Mouse (Mus musculus) G1E-ER4 (cell line): ENCODE measurements around the gene Tgfb1i1. TPM values are rescaled to one million over a fixed set of nuclear protein-coding genes. Genes with fewer than 3 reads are reported as not detected.

Experiments used
- GATA1 ChIP-seq: IDR thresholded peaks from one replicate; pipeline ENCODE4 v1.8.0; 2012; ENCODE audit warnings: low read length, inconsistent platforms
- polyA plus RNA-seq: library from polyadenylated mRNA; stranded (reverse); fragments of >175 nt; gene quantifications from 2 replicates; pipeline ENCODE4 v1.2.3, GENCODE M21; 2012

Tgfb1i1 gene
- polyA plus RNA-seq, 1 experiment: 0.02 TPM

DNA sequence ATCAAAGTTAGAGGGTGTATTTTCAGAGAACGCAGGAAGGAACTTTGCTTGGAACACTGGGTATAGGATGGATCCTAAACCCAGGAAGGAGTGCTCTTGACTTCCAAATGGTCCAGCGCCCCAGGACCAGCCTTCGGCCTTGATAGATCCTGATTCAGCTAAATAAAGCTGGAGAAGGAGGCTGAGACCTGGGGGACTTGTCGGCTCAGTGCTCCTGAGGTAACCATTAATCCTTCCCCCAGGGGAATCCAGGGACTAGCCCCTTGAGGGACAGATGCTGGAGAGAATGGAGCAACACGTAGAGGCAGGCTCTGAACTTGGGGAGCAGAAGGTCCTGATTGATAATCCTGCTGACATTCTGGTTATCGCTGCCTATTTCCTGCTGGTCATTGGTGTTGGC lies 18.8 kb downstream of the Tgfb1i1 start, which contains the start of gene Slc5a2:
Slc5a2 (plus strand) TSS at position 247 of the 400 bp plus-strand sequence.
- no peak for TF ChIP-seq GATA1

DNA sequence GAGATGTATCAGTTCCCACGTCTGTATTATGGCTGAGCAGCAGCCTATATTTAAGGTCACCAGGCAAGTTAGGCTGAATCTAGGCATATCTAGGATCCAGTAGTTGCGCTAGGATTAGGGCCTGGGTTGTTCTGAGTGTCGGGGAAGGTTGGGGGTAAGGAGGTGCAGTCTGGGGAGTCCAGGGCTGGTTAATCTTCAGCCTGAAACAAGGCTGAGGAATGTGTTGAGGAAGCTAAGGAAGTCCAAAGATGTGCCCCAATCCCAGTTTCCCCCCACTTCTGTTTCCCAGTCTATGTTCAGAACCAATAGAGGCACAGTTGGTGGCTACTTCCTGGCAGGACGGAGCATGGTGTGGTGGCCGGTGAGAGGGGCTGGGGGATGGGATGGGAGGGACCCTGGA lies 19.4 kb downstream of the Tgfb1i1 start:
- TF ChIP-seq GATA1: no peak

DNA sequence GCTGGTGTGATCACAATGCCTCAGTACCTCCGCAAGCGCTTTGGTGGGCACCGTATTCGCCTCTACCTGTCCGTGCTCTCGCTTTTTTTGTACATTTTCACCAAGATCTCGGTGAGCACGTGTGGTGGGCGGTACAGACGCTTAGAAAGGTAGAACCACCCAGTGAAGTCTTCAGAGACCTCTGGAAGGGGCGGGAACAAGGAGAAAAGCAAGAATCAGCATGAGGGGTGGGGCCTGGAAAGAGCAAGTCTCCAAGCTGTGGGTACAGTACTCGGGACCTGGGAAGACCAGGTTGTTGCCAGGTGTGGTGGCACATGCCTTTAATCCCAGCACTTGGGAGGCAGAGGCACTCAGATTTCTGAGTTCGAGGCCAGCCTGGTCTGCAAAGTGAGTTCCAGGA lies 20.8 kb downstream of the Tgfb1i1 start:
- no peak for TF ChIP-seq GATA1

DNA sequence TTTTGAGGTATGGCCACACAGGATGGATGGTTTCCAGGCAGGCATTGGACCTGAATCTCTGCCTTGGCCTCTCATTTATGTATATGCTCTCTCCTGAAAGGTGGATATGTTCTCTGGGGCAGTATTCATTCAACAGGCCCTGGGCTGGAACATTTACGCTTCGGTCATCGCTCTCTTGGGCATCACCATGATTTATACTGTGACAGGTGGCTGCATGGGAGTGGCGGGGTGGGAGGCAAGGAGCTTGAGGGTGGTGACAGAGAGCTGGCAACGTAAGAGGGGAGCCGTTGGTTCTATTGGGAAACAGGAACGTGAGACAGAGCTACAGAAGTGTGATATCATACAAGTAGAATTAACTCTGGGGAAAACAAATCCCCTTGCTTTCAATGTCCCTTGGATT lies 21.2 kb downstream of the Tgfb1i1 start:
- TF ChIP-seq GATA1: no peak

DNA sequence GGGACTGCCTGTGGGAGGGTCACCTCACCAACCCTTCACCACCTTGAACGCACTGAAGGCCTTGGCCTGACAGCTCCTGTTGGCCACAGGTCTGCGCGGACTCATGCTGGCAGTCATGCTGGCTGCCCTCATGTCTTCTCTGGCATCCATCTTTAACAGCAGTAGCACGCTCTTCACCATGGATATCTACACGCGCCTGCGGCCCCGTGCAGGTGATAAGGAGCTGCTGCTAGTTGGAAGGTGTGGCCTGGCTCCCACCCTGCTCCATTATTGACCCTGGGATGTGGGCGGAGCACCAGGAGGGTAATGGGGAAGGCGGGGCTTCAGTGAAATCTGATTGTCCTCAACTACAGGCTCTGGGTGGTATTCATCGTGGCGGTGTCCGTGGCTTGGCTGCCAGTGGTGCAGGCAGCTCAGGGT lies 23.8 kb downstream of the Tgfb1i1 start:
- no peak for TF ChIP-seq GATA1

DNA sequence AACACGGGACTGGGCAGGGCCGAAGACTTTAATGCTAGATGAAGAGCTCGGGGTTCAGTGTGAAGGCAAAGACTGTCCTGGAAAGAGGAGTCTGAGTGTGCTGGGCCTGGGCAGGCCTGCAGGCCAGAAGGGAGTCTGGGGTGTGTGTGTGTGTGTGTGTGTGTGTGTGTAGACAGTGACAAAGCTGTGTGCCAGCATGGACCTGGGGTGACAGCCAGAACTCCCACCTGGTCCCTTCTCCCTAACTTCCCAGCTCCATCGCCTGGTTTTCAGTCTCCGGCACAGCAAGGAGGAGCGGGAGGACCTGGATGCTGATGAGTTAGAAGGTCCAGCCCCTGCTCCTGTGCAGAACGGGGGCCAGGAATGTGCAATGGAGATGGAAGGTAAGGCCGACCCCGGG lies 24.9 kb downstream of the Tgfb1i1 start:
- no peak for TF ChIP-seq GATA1

DNA sequence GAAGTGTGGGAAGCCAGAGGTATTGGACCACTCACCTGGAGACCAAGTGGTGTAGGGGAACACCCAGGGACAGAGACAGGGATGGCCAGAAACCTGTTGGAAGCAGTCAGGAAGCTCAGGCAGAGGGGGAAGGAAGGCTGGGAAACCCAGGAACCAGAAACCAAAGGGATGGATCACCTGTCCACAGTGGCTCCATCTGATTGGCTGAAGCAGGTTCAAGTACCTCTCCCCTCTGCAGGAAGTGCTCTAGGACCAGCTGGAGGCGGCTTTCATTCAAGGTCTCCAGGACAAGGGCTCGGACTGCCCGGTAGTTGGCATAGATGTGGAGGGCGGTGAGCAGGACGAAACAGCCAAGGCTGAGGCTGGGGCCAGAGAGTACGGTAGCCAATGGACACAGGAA lies 29.4 kb downstream of the Tgfb1i1 start:
- TF ChIP-seq GATA1: no peak

DNA sequence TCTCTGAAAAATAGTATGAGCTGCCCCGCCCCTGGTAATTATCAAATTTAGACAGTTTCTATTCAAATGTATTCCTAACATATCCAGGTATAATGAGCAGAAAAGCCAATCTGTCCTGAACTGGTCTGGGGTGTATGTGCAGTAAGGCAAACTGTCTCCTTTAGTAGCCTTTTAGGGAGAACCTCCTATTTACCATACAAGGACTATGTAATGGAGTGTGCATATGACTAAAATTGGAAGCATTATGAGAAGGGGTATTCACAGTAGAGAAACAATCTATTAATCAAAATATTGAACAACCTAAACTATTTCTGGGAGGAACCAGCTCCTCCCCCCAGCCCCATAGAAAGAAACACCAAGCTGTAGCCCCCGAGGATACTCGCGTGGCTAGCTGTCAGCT lies 33.1 kb downstream of the Tgfb1i1 start:
- TF ChIP-seq GATA1: no peak

DNA sequence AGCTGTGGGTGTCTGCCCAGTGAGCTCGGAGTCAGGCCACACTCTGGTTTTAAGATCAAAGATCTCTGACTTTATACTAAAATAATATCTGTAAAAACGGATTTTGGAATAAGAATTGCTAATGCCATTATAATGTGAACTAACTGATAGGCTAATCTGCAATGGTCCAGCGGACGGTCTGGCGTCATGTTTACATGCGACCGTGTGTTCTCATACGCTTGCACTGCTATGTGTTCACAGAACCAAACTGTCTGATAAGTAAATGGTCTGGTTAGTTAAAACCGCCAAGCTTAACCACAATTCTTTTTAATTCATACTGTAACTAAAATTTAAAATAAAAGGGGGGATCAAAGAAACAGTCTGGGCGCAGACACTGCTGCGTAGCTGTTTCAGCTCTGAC lies 35.2 kb downstream of the Tgfb1i1 start:
- TF ChIP-seq GATA1: no peak

DNA sequence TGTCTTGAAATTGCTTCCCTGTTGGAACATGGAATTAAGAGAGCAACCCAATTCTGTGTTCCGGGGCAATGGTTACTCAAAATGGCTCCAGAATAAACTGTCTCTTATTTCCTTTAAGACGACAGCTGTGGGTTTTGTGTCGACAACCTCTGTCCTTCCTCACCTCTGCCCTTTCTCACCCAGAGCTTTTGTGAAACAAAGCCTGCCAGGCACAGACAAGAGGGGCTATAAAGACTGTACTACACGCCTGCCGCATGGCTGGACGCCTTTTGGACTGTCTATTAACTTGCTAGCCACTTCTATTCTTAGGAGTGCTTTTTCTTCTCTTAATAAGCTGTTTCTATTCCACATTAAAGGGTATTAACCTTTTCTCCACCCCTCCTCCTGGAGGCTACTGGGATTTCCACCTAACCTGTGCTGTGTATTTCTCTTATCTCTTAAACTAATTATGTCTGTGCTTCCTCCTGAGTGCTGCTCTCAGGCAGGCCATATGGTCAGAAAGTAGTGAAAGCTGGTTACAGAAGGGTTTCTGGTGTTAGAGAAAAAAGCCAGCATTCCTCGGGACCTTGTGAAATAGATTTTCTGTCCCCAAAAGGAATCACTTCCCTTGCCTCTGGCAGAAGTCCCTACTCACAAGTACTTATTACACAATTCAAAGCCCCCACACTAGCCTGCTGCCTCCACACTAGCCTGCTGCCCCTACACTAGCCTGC lies 36.1 kb downstream of the Tgfb1i1 start:
- no peak for TF ChIP-seq GATA1

DNA sequence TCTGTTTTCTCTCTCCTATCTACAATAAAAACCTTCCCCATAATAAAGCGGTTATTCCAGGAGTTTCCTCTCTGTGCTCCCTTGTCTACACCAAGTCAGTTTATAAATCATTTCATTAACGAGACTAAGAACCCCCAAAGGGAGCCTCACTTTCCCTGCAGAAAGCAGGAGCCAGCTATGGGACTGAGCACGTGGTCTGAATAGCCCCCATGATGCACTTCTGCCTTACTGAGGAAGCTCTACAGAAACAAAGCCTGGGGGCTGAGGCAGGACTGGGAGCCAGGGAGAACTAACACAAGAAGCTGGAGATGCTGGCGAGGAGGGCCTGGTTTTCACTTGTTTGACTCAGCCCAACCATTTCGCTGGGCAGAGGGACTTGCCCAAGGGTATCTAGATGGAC lies 37.4 kb downstream of the Tgfb1i1 start:
- no peak for TF ChIP-seq GATA1

DNA sequence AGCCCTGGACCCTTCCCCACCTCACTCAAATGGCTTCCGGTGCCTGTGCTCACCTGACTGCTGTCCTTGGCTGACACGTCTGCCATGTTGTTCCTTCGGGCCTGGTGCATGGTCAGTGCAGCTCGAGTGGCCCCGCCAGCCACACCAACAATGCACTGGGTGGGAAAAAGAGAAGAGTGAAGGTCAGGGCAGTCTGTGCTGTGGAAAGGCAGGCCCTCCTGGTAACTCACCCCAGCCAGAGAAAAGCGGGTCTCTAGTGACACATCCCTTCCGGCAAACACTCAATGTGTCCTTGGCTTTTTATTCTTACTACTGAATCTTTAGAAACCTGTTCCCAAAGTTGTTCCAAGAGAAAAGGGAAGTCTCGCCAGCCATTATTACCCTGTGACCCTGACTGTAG lies 38.4 kb downstream of the Tgfb1i1 start:
- TF ChIP-seq GATA1: no peak

DNA sequence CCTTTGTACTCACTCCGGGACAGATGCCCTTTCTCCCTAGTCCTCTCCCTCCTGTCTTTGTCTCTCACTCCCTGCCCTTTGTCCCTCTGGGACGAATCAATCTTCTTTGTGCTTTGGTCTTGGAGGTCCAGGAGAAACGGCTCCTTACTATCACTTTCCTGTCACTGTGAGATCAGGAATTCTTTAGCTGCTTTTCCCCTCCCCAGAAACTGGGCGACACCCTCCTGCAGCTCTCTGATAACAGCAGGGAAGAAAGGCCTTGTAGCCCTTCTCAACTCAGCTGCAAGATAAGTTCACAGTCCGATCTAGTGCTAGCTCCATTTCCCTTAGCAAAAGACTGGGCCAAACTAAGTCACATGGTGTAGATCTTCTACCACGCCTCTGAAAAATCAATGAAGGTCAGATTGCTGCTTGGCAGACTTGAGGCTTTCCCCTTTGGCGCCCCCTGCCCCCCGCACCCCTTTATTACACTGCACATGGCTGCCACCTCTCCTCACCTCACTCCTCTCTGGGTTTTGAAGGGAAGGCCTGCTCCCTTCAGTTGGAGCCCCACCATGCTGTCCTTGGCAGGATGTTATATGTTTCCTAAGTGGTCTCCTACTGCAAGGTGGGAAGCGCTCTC lies 42.4 kb downstream of the Tgfb1i1 start:
- peak; percentile 59 for TF ChIP-seq GATA1

DNA sequence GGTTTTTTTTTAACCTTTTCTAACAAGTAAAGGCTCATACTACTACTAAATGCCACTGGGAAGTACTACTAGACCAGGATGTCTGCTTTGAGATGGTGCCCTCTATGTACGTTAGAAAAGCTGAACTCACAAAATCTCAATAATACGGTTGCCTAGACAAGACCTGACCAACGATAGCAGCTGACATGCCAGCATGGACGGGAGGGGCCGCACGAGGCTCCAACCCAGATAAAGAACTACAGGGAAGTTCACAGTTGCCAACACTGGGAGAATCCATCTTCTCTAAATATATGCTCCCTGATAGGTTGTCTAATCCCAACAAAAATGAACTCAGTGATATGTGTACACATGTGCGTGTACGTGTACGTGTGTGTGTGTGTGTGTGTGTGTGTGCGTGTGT lies 48.2 kb downstream of the Tgfb1i1 start:
- TF ChIP-seq GATA1: no peak

DNA sequence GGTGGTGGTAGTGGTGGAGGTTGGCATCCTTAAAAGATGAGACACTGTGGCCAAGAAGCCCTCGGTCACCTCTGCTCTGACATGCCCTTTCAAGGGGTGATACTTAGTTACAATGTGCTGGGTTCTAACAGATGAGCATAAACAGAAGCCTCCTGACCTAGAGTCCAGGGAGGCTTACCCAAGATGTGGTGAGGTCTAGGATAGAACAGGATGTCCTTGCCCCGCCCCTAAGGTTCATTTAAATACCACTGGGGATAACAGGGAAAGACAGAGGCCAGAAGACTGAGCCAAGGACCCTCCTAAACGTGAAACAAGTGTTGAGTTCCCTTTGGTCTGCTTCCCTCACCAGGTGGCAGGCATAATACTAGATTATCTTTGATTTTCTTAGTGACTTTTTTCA lies 49.9 kb downstream of the Tgfb1i1 start:
- TF ChIP-seq GATA1: no peak

DNA sequence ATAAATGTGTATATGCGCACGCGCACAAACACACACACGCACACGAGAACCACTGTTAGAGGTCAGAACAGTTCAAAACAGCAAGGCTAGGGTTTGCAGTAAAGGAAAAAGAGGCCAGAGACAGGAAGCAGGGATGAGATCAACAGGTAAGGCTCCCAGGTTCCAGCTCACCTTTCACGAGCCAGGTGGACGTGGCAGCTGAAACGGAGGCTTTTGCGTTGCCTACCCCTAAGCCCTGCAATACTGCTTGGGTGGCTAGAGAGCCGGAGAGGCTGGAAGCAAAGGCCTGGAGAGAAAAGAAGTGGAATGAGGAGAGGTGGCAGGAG lies 50.6 kb downstream of the Tgfb1i1 start:
- TF ChIP-seq GATA1: no peak
